Mouse (Mus musculus) heart, adult 2 months (tissue): ENCODE measurements around the gene Dglucy. TPM values are rescaled to one million over a fixed set of nuclear protein-coding genes. Genes with fewer than 3 reads are reported as not detected.
A peak's percentile ranks its signal among the peaks of the same experiment; 100 is the strongest.

ENCODE experiments used
- DNase-seq, 2 experiments: peaks; one replicate each; pipeline ENCODE4 v3.0.0; 2021
- H3K27ac ChIP-seq: fragments of 200-600 bp; 2 replicates; pipeline ENCODE4 v1.8.1; 2022
- H3K27me3 ChIP-seq: fragments of 200-500 bp; 2 replicates; pipeline ENCODE4 v1.6.1; 2012; ENCODE audit warnings: mild to moderate bottlenecking, low read length, inconsistent platforms, mixed read lengths; ENCODE audit not compliant: control insufficient read depth, insufficient read depth
- H3K36me3 ChIP-seq: fragments of 200-500 bp; 2 replicates; pipeline ENCODE4 v1.6.1; 2012; ENCODE audit warnings: low read length, inconsistent platforms; ENCODE audit not compliant: control insufficient read depth, insufficient read depth
- H3K4me1 ChIP-seq: fragments of 200-500 bp; 2 replicates; pipeline ENCODE4 v1.6.1; 2011; ENCODE audit warnings: low read length; ENCODE audit not compliant: control insufficient read depth, insufficient read depth
- H3K4me3 ChIP-seq: fragments of 200-600 bp; 2 replicates; pipeline ENCODE4 v1.8.1; 2022
- H3K79me2 ChIP-seq: fragments of 200-500 bp; replicated peaks from 2 replicates; pipeline ENCODE4 v1.6.1; 2012; ENCODE audit warnings: mild to moderate bottlenecking, inconsistent platforms, low read length, moderate library complexity, mixed read lengths; ENCODE audit not compliant: control insufficient read depth, insufficient read depth
- H3K9ac ChIP-seq: fragments of 200-500 bp; 2 replicates; pipeline ENCODE4 v1.6.1; 2012; ENCODE audit warnings: low read depth, mild to moderate bottlenecking, control low read depth, inconsistent platforms, low read length, mixed read lengths
- CTCF ChIP-seq: fragments of 200-600 bp; IDR thresholded peaks from 2 replicates; pipeline ENCODE4 v1.8.1; 2022; ENCODE audit warnings: antibody characterized with exemption, mild to moderate bottlenecking, moderate library complexity
- EP300 ChIP-seq: fragments of 200-500 bp; IDR thresholded peaks from 2 replicates; pipeline ENCODE4 v1.6.1; 2011; ENCODE audit warnings: low read depth, low read length, control low read depth; ENCODE audit not compliant: insufficient read depth
- POLR2A ChIP-seq: fragments of 200-500 bp; IDR thresholded peaks from 2 replicates; pipeline ENCODE4 v1.6.1; 2011; ENCODE audit warnings: mild to moderate bottlenecking, low read depth, low read length, control low read depth; ENCODE audit not compliant: insufficient read depth
- WGBS: fragments of 180-500 bp; shearing (Covaris S2); methylation state at CpG from one replicate; pipeline ENCODE4 v1.1.7; 2018; 5-methylcytosine and 5-hydroxymethylcytosine counted together
- intact Hi-C: fragments of 180-260 bp; cut with DNase I; formaldehyde crosslinking; loops from one replicate; pipeline ENCODE4 v1.15.1; 2025
- polyA plus RNA-seq: library from polyadenylated mRNA; depleted of rRNA; stranded (reverse); fragments of >200 nt; gene quantifications from 2 replicates; pipeline ENCODE4 v1.2.3, GENCODE M21; 2012
- total RNA-seq, 2 experiments: library from RNA; stranded (reverse); gene quantifications; 2 replicates each; pipeline ENCODE4 v1.2.3; 2021

Dglucy gene
- total and polyA plus RNA-seq, 3 experiments = 36.8 to 64.0 (median 60.9) TPM

- Histone ChIP-seq H3K27me3 (no peaks in the 10 kb centered on the region), H3K4me1 (no peaks in the 10 kb centered on the region), H3K79me2 (no peaks in the 10 kb centered on the region), H3K27ac (no peak overlapping the region), H3K9ac (no peak overlapping the region), H3K36me3 (no peaks in the 10 kb centered on the region), H3K4me3 (no peak overlapping the region; the same call in 1 of the 2 replicates)
- DNase-seq = no peak
- TF ChIP-seq EP300 (no peak), CTCF (no peak), POLR2A (no peak)
- intact Hi-C loops = no loop called here
- whole genome bisulfite sequencing = 35% methylated on average over 10 of the region's 10 CpGs
Measured at GRCm38 (mm10) chr12:100908298-100909034, 129.6 kb downstream of the Dglucy start.

- DNase-seq = no peak
- Histone ChIP-seq H3K27ac (no peak overlapping the region), H3K79me2 (no peaks in the 10 kb centered on the region), H3K9ac (no peak overlapping the region), H3K4me3 (no peak overlapping the region), H3K4me1 (no peaks in the 10 kb centered on the region), H3K36me3 (no peaks in the 10 kb centered on the region), H3K27me3 (no peaks in the 10 kb centered on the region)
- intact Hi-C loops = no loop called here
- WGBS = 75% methylated on average over 6 of the region's 6 CpGs
- TF ChIP-seq POLR2A (no peak), CTCF (no peak), EP300 (no peak)
Measured at GRCm38 (mm10) chr12:100909765-100910164, 130.9 kb downstream of the Dglucy start.

GRCm38 (mm10) chr12:100910731-100911130 is 131.9 kb downstream of the Dglucy start:
- Histone ChIP-seq H3K4me1 (no peaks in the 10 kb centered on the region), H3K79me2 (no peaks in the 10 kb centered on the region), H3K9ac (no peak overlapping the region), H3K36me3 (no peaks in the 10 kb centered on the region), H3K27me3 (no peaks in the 10 kb centered on the region), H3K27ac (no peak overlapping the region), H3K4me3 (no peak overlapping the region)
- intact Hi-C loops = no loop called here
- WGBS = 84% methylated on average over 12 of the region's 12 CpGs
- no peak for TF ChIP-seq CTCF
- TF ChIP-seq EP300 = no peak
- no peak for TF ChIP-seq POLR2A
- DNase-seq = no peak

GRCm38 (mm10) chr12:100924646-100925339 is 145.9 kb downstream of the Dglucy start:
- 76% methylated on average over 15 of the region's 15 CpGs for WGBS

GRCm38 (mm10) chr12:100925644-100926619 is 147.1 kb downstream of the Dglucy start:
- Histone ChIP-seq H3K9ac (no peak overlapping the region), H3K4me1 (no peaks in the 10 kb centered on the region), H3K79me2 (no peaks in the 10 kb centered on the region), H3K27me3 (no peaks in the 10 kb centered on the region), H3K36me3 (no peaks in the 10 kb centered on the region), H3K27ac (no peak overlapping the region), H3K4me3 (no peak overlapping the region)
- intact Hi-C loops = loop anchor here (1.0 to 10.0 kb wide), 3 partner anchors 77 to 349 kb away; partner anchors contain the start of gene Rps6ka5
- no peak for DNase-seq
- 66% methylated on average over 14 of the region's 14 CpGs for WGBS
- TF ChIP-seq POLR2A = no peak
- peak; percentile 80 for TF ChIP-seq CTCF
- TF ChIP-seq EP300 = no peak

More at GRCm38 (mm10) chr12:100924646-100925339, 145.9 kb downstream of the Dglucy start:
- Histone ChIP-seq H3K36me3 (no peaks in the 10 kb centered on the region), H3K4me3 (no peak overlapping the region), H3K4me1 (no peaks in the 10 kb centered on the region), H3K9ac (no peak overlapping the region), H3K79me2 (no peaks in the 10 kb centered on the region), H3K27me3 (no peaks in the 10 kb centered on the region), H3K27ac (no peak overlapping the region)
- DNase-seq = no peak
- intact Hi-C loops = loop anchor here (5.0 to 10.0 kb wide), 2 partner anchors 200 to 347 kb away; partner anchors contain the start of gene Rps6ka5
- TF ChIP-seq EP300 (no peak), POLR2A (no peak), CTCF (no peak)
